Mouse (Mus musculus): ENCODE data around the gene Zfp526.
"Not testable (repeated sequence)": the region's sequence is repeated elsewhere in the genome, so short reads cannot be mapped to it uniquely, and the experiment has no call there.

The Zfp526 gene

DNA sequence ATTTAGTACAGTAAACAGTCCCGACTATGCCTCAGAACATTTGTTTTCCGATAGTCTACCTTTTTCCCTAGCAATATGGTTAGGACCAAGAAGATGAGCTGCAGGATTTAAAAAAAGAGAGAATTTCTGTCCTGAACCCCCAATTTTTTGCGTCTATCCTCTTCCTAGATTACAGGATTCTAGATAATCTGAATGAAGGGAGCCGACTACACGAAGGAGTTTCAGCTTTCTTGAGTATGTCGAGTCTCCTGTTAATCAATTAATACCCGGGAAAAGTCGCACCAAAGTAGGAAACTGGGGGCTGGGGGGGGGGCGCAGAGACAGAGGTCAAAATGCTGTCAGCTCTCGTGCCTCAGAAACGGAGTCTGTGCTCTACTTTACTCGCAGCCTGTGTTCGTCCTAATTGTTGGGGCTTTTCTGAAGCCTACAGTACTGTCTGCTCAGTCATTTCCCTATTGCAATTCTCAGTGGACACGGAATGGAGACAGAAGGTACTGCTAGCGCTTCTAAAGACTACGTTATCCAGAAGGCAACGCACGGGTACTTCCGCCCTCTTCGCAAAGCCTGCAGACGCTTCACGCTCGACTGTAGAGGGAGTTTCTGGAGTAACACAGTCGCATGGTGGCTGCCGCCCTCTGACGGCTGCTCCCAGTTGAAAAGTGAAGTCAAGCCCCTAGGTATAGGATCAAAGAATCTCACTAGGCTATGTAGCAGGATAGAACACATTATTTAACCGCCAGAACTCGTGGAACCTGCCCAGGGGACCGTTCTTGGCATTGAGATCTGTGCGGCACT is 17.8 kb downstream of the Zfp526 start:
- DNase-seq (ENCODE audit: low spot score in 2 of 2) = peak; percentile 73 to 89

GRCm38 (mm10) chr7:25240631-25241030 is 19.4 kb downstream of the Zfp526 start:
- no peak for DNase-seq (ENCODE audit: low spot score in 2 of 2)

GRCm38 (mm10) chr7:25241062-25241461 is 19.8 kb downstream of the Zfp526 start:
- peak in 1 of 2 experiments; percentile 57 for DNase-seq (ENCODE audit: low spot score in 2 of 2)

GRCm38 (mm10) chr7:25243361-25243760 is 22.1 kb downstream of the Zfp526 start:
- no peak for DNase-seq (ENCODE audit: low spot score in 2 of 2)

GRCm38 (mm10) chr7:25244562-25245369 is 23.5 kb downstream of the Zfp526 start:
- no peak for DNase-seq (ENCODE audit: low spot score in 2 of 2)

- no peak for DNase-seq (ENCODE audit: low spot score in 2 of 2)
Measured at GRCm38 (mm10) chr7:25246079-25246758, 25.0 kb downstream of the Zfp526 start.

DNA sequence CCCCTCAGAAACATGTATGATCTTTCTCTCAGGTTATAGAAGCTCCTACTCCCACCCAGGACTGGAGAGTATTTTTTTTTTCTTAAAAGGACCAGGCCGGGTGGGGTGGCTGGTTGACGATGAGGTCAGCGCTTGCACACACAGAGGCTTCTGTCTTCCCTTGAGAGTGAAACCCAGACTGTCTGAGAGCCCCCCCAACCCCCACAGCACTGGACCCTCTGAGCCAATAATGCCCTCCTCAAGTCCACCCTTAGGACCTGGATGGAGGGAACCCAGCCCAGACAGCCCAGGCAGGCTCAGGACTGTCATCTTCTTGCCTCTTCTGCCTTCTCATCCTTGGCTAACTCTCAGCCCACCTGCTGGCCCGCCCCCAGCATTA is 25.5 kb downstream of the Zfp526 start:
- no peak for DNase-seq (ENCODE audit: low spot score in 2 of 2)

DNA sequence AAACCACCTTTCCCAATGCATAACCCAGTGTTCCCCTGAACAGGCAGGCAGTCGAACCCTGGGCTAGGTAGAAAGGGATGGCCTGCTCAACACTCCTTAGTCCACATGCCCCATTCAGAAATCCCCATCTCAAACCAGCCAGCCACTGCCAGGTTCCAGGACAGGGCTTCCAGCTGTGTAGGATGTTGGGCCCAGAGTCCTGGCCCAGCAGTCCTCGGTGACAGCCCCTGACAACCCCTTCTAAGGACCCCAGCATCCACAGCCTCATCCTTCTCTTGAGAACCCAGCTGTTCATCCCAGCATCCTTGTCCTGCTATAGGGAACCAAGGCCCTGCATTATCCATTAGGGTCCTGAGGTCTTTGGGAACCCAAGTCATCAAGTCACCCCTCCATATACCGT is 26.3 kb downstream of the Zfp526 start:
- no peak for DNase-seq (ENCODE audit: low spot score in 2 of 2)

GRCm38 (mm10) chr7:25248018-25248647 is 26.9 kb downstream of the Zfp526 start:
- DNase-seq (ENCODE audit: low spot score in 2 of 2) = no peak

GRCm38 (mm10) chr7:25248846-25249313 is 27.7 kb downstream of the Zfp526 start:
- DNase-seq (ENCODE audit: low spot score in 2 of 2) = peak in 1 of 2 experiments; percentile 54

DNA sequence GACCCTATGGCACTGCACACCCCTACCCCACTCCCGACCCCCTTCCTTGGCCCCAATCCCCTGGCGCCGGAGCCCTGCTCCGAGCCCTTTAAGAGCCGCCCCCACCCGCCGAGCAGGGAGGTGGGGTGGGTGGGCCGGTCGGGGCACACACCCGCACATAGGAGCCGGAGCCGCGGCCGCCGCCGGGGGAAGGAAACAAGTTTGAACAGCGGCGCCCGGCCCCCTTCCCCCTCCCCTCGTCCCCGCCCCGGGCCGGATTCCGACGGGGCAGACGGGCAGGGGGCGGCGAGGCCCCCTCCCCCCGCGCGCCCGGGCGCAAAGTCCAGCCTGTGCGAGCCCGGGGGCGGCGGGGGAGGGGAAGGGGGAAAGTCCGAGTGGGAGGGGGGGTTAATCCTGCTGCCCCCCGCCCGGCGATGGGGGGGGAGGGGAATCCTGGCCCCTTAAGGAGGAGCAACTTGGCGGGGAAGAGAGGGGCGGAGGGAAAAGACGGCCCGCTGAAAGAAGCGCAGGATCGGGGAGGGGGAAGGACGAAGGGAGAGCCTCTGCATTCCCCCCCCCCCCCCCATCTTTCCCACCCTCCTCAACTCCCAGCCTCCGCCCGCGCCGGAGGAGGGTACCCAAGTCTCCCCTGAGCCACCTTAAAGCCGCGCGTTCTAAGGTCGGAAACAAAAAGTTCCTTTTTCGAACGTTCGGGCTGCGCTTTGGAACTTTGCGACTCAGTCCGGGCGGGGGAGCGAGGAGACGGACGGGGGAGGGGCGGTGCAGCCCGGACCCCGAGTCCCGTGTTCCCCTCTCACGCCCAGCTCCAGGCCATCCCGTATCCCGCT is 28.3 kb downstream of the Zfp526 start:
- DNase-seq (ENCODE audit: low spot score in 2 of 2) = peak; percentile 69 to 80

GRCm38 (mm10) chr7:25250141-25250972 is 29.1 kb downstream of the Zfp526 start, which contains the start of gene Erf:
Gene Erf, minus strand, starts transcription at chr7:25250761.
- peak; percentile 95 to 96 for DNase-seq (ENCODE audit: low spot score in 2 of 2)

- DNase-seq (ENCODE audit: low spot score in 2 of 2) = peak in 1 of 2 experiments; percentile 55
Measured at GRCm38 (mm10) chr7:25251071-25251791, 30.0 kb downstream of the Zfp526 start.

GRCm38 (mm10) chr7:25251822-25252221 is 30.6 kb downstream of the Zfp526 start:
- DNase-seq (ENCODE audit: low spot score in 2 of 2) = no peak

DNA sequence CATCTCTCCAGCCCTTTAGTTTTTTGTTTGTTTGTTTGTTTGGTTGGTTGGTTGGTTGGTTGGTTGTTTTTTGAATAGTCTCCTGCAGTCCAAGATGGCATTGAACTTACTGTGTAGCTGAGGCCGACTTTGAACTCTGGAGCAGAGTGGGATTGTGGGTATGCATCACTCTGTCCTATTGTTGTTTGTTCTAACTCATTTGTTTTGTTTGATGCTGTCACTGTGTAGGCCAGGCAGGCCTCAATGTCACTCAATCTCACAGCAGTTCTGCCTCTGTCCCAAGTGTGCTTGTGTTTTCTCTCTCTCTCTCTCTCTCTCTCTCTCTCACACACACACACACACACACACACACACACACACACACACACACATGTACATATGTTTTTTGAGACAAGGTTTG is 40.7 kb downstream of the Zfp526 start:
- DNase-seq (ENCODE audit: low spot score in 2 of 2) = no peak

- no peak for DNase-seq (ENCODE audit: low spot score in 2 of 2)
Measured at GRCm38 (mm10) chr7:25263968-25264870, 43.0 kb downstream of the Zfp526 start.

- not testable (repeated sequence) for DNase-seq (ENCODE audit: low spot score in 2 of 2)
Measured at GRCm38 (mm10) chr7:25265743-25266142, 44.5 kb downstream of the Zfp526 start.

Data from urinary bladder, postnatal 36 days (tissue).